Mouse (Mus musculus): ENCODE measurements around the gene C130060K24Rik. TPM values are rescaled to one million over a fixed set of nuclear protein-coding genes. Genes with fewer than 3 reads are reported as not detected.

C130060K24Rik gene
- polyA plus RNA-seq, 1 experiment from 2014 or later = 0.19 TPM

GRCm38 (mm10) chr6:65375918-65376317 lies 5.0 kb upstream of the C130060K24Rik start:
- Histone ChIP-seq H3K4me1 (ENCODE audit: control insufficient read depth in 2 of 2, insufficient read depth in 2 of 2, low read length in 2 of 2) (no peaks in the 10 kb centered on the region), H3K9me3 (ENCODE audit: control insufficient read depth, low read length) (no peaks in the 10 kb centered on the region), H3K4me2 (ENCODE audit: low read length) (no peak overlapping the region), H3K27me3 (ENCODE audit: control insufficient read depth, insufficient read depth, low read length) (peaks cover 3% of the 10 kb centered on the region; the same call in 1 of the 2 replicates), H3K9ac (ENCODE audit: low read length) (no peak overlapping the region), H3K4me3 (ENCODE audit: control insufficient read depth in 1 of 2, insufficient read depth in 1 of 2, low read depth in 1 of 2, low read length in 2 of 2) (no peak overlapping the region), H3K27ac (replicated peaks in 1 of 2; ENCODE audit: control insufficient read depth in 1 of 2, insufficient read depth in 1 of 2, low read depth in 2 of 2, low read length in 2 of 2) (no peak overlapping the region), H3K36me3 (ENCODE audit: control insufficient read depth, insufficient read depth, low read length) (no peaks in the 10 kb centered on the region)
- 39% methylated on average over 2 of the region's 2 CpGs for WGBS
- ATAC-seq (ENCODE audit: insufficient number of reproducible peaks, insufficient read depth, low FRiP score, low read depth) = no peak

DNA sequence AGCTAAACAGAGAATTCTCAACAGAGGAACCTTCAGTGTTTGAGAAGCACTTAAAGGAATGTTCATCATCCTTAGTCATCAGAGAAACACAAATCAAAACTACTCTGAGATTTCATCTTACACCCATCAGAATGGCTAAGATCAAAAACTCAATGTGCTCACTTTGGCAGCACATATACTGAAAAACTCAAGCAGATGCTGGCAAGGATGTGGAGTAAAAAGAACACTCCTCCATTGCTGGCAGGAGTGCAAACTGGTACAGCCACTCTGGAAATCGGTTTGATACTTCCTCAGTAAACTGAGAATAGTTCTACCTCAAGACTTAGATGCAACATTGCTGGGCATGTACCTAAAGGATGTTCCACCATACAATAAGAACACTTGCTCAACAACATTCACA lies 41.0 kb downstream of the C130060K24Rik start:
- Histone ChIP-seq H3K4me1 (ENCODE audit: control insufficient read depth in 2 of 2, insufficient read depth in 2 of 2, low read length in 2 of 2) (no peaks in the 10 kb centered on the region), H3K4me2 (ENCODE audit: low read length) (no peak overlapping the region), H3K27me3 (ENCODE audit: control insufficient read depth, insufficient read depth, low read length) (no peaks in the 10 kb centered on the region), H3K36me3 (ENCODE audit: control insufficient read depth, insufficient read depth, low read length) (no peaks in the 10 kb centered on the region), H3K27ac (replicated peaks in 1 of 2; ENCODE audit: control insufficient read depth in 1 of 2, insufficient read depth in 1 of 2, low read depth in 2 of 2, low read length in 2 of 2) (no peak overlapping the region), H3K4me3 (ENCODE audit: control insufficient read depth in 1 of 2, insufficient read depth in 1 of 2, low read depth in 1 of 2, low read length in 2 of 2) (no peak overlapping the region), H3K9ac (ENCODE audit: low read length) (no peak overlapping the region), H3K9me3 (ENCODE audit: control insufficient read depth, low read length) (no peaks in the 10 kb centered on the region)
- ATAC-seq (ENCODE audit: insufficient number of reproducible peaks, insufficient read depth, low FRiP score, low read depth) = no peak
- 63% methylated on average over 1 of the region's 1 CpGs for WGBS

DNA sequence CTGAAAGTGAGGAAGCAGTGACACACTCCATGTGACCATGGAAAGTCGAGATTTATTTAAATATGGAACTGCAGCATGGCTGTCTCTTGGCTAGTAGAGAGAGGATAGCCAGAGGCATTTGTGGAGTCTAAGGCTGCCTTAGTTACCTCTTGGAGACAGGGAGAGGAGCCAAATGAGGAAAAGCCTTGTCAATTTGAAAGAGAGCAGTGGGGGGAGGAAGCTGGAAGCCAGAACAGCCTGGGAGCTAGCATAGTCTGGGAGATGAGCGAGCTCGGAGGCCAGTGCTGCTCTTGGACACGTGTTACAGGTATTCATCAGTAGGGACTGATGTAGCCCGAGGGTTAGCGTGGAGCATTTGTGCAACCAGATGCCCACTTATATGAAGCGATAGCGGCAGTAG lies 46.2 kb downstream of the C130060K24Rik start:
- no peak for ATAC-seq (ENCODE audit: insufficient number of reproducible peaks, insufficient read depth, low FRiP score, low read depth)
- Histone ChIP-seq H3K9me3 (ENCODE audit: control insufficient read depth, low read length) (no peaks in the 10 kb centered on the region), H3K9ac (ENCODE audit: low read length) (no peak overlapping the region), H3K27ac (replicated peaks in 1 of 2; ENCODE audit: control insufficient read depth in 1 of 2, insufficient read depth in 1 of 2, low read depth in 2 of 2, low read length in 2 of 2) (no peak overlapping the region), H3K4me3 (ENCODE audit: control insufficient read depth in 1 of 2, insufficient read depth in 1 of 2, low read depth in 1 of 2, low read length in 2 of 2) (no peak overlapping the region), H3K4me1 (ENCODE audit: control insufficient read depth in 2 of 2, insufficient read depth in 2 of 2, low read length in 2 of 2) (no peaks in the 10 kb centered on the region), H3K36me3 (ENCODE audit: control insufficient read depth, insufficient read depth, low read length) (no peaks in the 10 kb centered on the region), H3K27me3 (ENCODE audit: control insufficient read depth, insufficient read depth, low read length) (no peaks in the 10 kb centered on the region), H3K4me2 (ENCODE audit: low read length) (no peak overlapping the region)
- 67% methylated on average over 8 of the region's 8 CpGs for WGBS

GRCm38 (mm10) chr6:65433159-65433558 lies 52.3 kb downstream of the C130060K24Rik start:
- Histone ChIP-seq H3K27me3 (ENCODE audit: control insufficient read depth, insufficient read depth, low read length) (no peaks in the 10 kb centered on the region), H3K4me1 (ENCODE audit: control insufficient read depth in 2 of 2, insufficient read depth in 2 of 2, low read length in 2 of 2) (no peaks in the 10 kb centered on the region), H3K36me3 (ENCODE audit: control insufficient read depth, insufficient read depth, low read length) (no peaks in the 10 kb centered on the region), H3K9me3 (ENCODE audit: control insufficient read depth, low read length) (no peaks in the 10 kb centered on the region), H3K27ac (replicated peaks in 1 of 2; ENCODE audit: control insufficient read depth in 1 of 2, insufficient read depth in 1 of 2, low read depth in 2 of 2, low read length in 2 of 2) (no peak overlapping the region), H3K4me3 (ENCODE audit: control insufficient read depth in 1 of 2, insufficient read depth in 1 of 2, low read depth in 1 of 2, low read length in 2 of 2) (no peak overlapping the region), H3K9ac (ENCODE audit: low read length) (no peak overlapping the region), H3K4me2 (ENCODE audit: low read length) (no peak overlapping the region)
- WGBS = 70% methylated on average over 5 of the region's 5 CpGs
- ATAC-seq (ENCODE audit: insufficient number of reproducible peaks, insufficient read depth, low FRiP score, low read depth) = no peak

- Histone ChIP-seq H3K4me3 (ENCODE audit: control insufficient read depth in 1 of 2, insufficient read depth in 1 of 2, low read depth in 1 of 2, low read length in 2 of 2) (no peak overlapping the region), H3K4me2 (ENCODE audit: low read length) (no peak overlapping the region), H3K9ac (ENCODE audit: low read length) (no peak overlapping the region), H3K4me1 (ENCODE audit: control insufficient read depth in 2 of 2, insufficient read depth in 2 of 2, low read length in 2 of 2) (no peaks in the 10 kb centered on the region), H3K36me3 (ENCODE audit: control insufficient read depth, insufficient read depth, low read length) (no peaks in the 10 kb centered on the region), H3K9me3 (ENCODE audit: control insufficient read depth, low read length) (no peaks in the 10 kb centered on the region), H3K27me3 (ENCODE audit: control insufficient read depth, insufficient read depth, low read length) (no peaks in the 10 kb centered on the region), H3K27ac (replicated peaks in 1 of 2; ENCODE audit: control insufficient read depth in 1 of 2, insufficient read depth in 1 of 2, low read depth in 2 of 2, low read length in 2 of 2) (no peak overlapping the region)
- no peak for ATAC-seq (ENCODE audit: insufficient number of reproducible peaks, insufficient read depth, low FRiP score, low read depth)
These were observed 72.6 kb downstream of the C130060K24Rik start for GRCm38 (mm10) chr6:65453465-65453864.

DNA sequence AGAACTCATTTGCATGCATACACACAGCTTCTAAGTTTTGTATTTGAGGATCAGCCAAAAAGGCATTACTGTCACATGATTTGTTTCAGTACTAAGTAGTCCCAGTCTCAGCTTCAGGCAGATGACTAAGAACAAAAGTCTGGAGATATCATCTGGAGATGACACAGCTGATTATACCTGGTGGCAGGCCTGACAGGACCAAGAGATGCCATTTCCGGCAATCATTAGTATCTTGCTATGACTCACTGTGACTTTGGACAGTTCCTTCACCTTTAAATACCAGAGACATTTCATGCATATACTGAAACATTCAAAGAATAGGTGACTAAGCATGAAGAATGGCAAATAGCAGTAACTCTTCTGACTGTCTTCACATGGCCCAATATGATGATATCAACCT lies 84.4 kb downstream of the C130060K24Rik start:
- Histone ChIP-seq H3K9ac (ENCODE audit: low read length) (no peak overlapping the region), H3K27me3 (ENCODE audit: control insufficient read depth, insufficient read depth, low read length) (no peaks in the 10 kb centered on the region), H3K4me2 (ENCODE audit: low read length) (no peak overlapping the region), H3K9me3 (ENCODE audit: control insufficient read depth, low read length) (no peaks in the 10 kb centered on the region), H3K4me1 (ENCODE audit: control insufficient read depth in 2 of 2, insufficient read depth in 2 of 2, low read length in 2 of 2) (no peaks in the 10 kb centered on the region), H3K4me3 (ENCODE audit: control insufficient read depth in 1 of 2, insufficient read depth in 1 of 2, low read depth in 1 of 2, low read length in 2 of 2) (no peak overlapping the region), H3K27ac (replicated peaks in 1 of 2; ENCODE audit: control insufficient read depth in 1 of 2, insufficient read depth in 1 of 2, low read depth in 2 of 2, low read length in 2 of 2) (no peak overlapping the region), H3K36me3 (ENCODE audit: control insufficient read depth, insufficient read depth, low read length) (no peaks in the 10 kb centered on the region)
- 74% methylated on average over 1 of the region's 1 CpGs for WGBS
- no peak for ATAC-seq (ENCODE audit: insufficient number of reproducible peaks, insufficient read depth, low FRiP score, low read depth)

GRCm38 (mm10) chr6:65470320-65470719 lies 89.4 kb downstream of the C130060K24Rik start:
- no peaks in the 10 kb centered on the region for H3K27me3 ChIP-seq (ENCODE audit: control insufficient read depth, insufficient read depth, low read length)
- 82% methylated on average over 5 of the region's 5 CpGs for WGBS

DNA sequence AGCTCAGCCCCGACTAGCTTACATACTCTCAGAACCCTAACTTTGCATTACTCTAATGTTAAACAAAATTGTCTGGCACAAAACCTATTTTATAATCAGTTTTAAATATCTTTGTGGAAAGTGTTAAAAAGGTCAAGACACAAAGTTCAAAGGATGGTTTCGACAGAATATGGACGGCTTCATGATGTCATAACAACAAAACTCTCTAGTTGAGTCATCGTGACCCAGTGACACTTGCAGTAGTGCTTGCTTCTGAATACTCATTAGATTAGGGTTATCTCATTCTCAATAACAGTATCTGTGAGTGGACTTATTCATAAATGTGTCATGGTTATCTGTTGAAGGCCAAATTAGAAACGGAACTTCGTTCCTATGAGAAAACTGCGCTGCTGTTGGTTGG lies 91.5 kb downstream of the C130060K24Rik start:
- 74% methylated on average over 7 of the region's 7 CpGs for WGBS
- Histone ChIP-seq H3K4me1 (ENCODE audit: control insufficient read depth in 2 of 2, insufficient read depth in 2 of 2, low read length in 2 of 2) (no peaks in the 10 kb centered on the region), H3K9ac (ENCODE audit: low read length) (no peak overlapping the region), H3K27me3 (ENCODE audit: control insufficient read depth, insufficient read depth, low read length) (no peaks in the 10 kb centered on the region), H3K4me3 (ENCODE audit: control insufficient read depth in 1 of 2, insufficient read depth in 1 of 2, low read depth in 1 of 2, low read length in 2 of 2) (no peak overlapping the region), H3K9me3 (ENCODE audit: control insufficient read depth, low read length) (no peaks in the 10 kb centered on the region), H3K27ac (replicated peaks in 1 of 2; ENCODE audit: control insufficient read depth in 1 of 2, insufficient read depth in 1 of 2, low read depth in 2 of 2, low read length in 2 of 2) (no peak overlapping the region), H3K4me2 (ENCODE audit: low read length) (no peak overlapping the region), H3K36me3 (ENCODE audit: control insufficient read depth, insufficient read depth, low read length) (no peaks in the 10 kb centered on the region)
- no peak for ATAC-seq (ENCODE audit: insufficient number of reproducible peaks, insufficient read depth, low FRiP score, low read depth)

More at GRCm38 (mm10) chr6:65470320-65470719, 89.4 kb downstream of the C130060K24Rik start:
- no peak for ATAC-seq (ENCODE audit: insufficient number of reproducible peaks, insufficient read depth, low FRiP score, low read depth)
- no peaks in the 10 kb centered on the region for H3K36me3 ChIP-seq (ENCODE audit: control insufficient read depth, insufficient read depth, low read length)
- H3K9ac ChIP-seq (ENCODE audit: low read length) = no peak overlapping the region
- H3K27ac ChIP-seq (replicated peaks in 1 of 2; ENCODE audit: control insufficient read depth in 1 of 2, insufficient read depth in 1 of 2, low read depth in 2 of 2, low read length in 2 of 2) = no peak overlapping the region
- H3K4me2 ChIP-seq (ENCODE audit: low read length) = no peak overlapping the region
- H3K9me3 ChIP-seq (ENCODE audit: control insufficient read depth, low read length) = no peaks in the 10 kb centered on the region
- H3K4me3 ChIP-seq (ENCODE audit: control insufficient read depth in 1 of 2, insufficient read depth in 1 of 2, low read depth in 1 of 2, low read length in 2 of 2) = no peak overlapping the region
- H3K4me1 ChIP-seq (ENCODE audit: control insufficient read depth in 2 of 2, insufficient read depth in 2 of 2, low read length in 2 of 2) = no peaks in the 10 kb centered on the region
